Mouse (Mus musculus): Measurements from ENCODE around the gene Col28a1. TPM values are rescaled to one million over a fixed set of nuclear protein-coding genes. Genes with fewer than 3 reads are reported as not detected.

Col28a1 gene
- polyA plus RNA-seq (2014; fragmentation: Nextera tagmentation; extraction: Ambion mirVana): 0.04 TPM in 1 of 2 replicates, not detected in the other

DNA sequence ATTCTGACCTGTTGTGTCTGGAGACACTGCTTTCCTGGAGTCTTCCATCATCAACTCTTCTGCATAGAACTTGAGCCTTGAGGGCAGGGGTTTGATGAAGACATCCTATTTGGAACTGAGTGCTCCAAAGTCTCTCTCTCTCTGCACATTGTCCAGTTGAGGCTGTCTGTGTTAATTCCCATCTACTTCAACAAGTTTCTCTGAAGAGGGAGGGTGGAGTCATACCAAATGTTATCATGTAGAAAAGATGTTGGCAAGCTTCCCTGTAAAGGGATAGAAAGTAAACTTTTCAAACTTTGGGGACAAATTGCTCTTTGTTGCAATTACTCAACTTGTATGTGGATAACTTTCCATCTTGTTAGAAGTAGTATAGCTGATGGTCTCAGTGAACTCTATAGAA is at the start of gene Col28a1:
Gene Col28a1 (minus strand): TSS at position 101 of the 400 bp plus-strand sequence.
- Histone ChIP-seq H3K4me3 (ENCODE audit: low read depth, low read length) (no peak within 1 kb of the TSS), H3K27me3 (ENCODE audit: control insufficient read depth, insufficient read depth, low read length) (no peaks in the 10 kb centered on the region), H3K36me3 (ENCODE audit: control insufficient read depth, insufficient read depth, low read length) (no peaks in the 10 kb centered on the region), H3K9me3 (ENCODE audit: control insufficient read depth, low read length) (no peaks in the 10 kb centered on the region; the same call in 1 of the 2 replicates), H3K9ac (ENCODE audit: low read length) (no peak within 1 kb of the TSS), H3K27ac (ENCODE audit: low read depth, low read length) (no peak within 1 kb of the TSS), H3K4me1 (ENCODE audit: control insufficient read depth, insufficient read depth, low read length) (no peaks in the 10 kb centered on the region), H3K4me2 (no peak within 1 kb of the TSS)
- ATAC-seq (ENCODE audit: low FRiP score) (no peak), DNase-seq (ENCODE audit: low spot score, missing footprints) (no peak)

DNA sequence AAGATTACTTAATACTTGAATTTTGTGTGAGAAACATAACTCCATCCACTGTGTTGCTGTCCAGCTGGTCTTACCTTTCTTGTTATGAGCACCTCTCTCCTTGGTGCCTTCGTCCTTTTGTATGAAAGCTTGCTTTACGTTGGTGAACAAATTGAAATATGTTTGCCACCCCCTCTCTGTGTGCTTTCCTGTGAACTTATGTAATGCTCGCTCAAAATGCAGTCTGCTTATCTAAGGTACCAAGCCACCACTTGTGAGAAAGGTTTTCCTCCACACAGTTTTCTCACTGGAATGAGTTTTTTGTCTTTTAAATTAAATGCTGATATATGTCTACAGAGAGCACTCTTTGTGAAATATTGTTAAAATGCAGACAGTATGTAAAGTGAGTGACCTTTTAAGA is 36.2 kb upstream of the Col28a1 start:
- WGBS: 86% methylated on average over 3 of the region's 3 CpGs
- Histone ChIP-seq H3K4me3 (ENCODE audit: low read depth, low read length) (no peak overlapping the region), H3K9me3 (ENCODE audit: control insufficient read depth, low read length) (no peaks in the 10 kb centered on the region), H3K4me1 (ENCODE audit: control insufficient read depth, insufficient read depth, low read length) (no peaks in the 10 kb centered on the region), H3K27ac (ENCODE audit: low read depth, low read length) (no peak overlapping the region), H3K27me3 (ENCODE audit: control insufficient read depth, insufficient read depth, low read length) (no peaks in the 10 kb centered on the region), H3K9ac (ENCODE audit: low read length) (no peak overlapping the region), H3K4me2 (no peak overlapping the region), H3K36me3 (ENCODE audit: control insufficient read depth, insufficient read depth, low read length) (no peaks in the 10 kb centered on the region)
- no peak for DNase-seq (ENCODE audit: low spot score, missing footprints)
- no peak for ATAC-seq (ENCODE audit: low FRiP score)

DNA sequence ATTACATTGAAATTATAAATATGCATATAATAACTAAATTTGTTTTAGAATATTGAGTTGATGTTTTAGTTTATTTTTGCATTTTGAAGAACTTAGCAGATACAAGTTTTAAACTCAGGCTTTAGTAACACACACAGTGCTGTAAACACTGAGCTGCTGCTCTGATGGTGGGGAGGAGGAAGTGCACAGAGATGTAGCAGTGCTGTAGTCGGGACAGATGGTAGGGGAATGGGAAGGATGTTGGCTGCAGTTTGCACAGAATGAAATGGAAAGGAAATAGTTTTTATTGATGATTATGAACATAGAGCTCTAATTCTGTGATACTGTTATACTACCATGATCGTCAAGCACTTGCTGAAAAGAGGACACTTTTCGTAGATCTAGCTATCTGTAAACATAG is 34.6 kb upstream of the Col28a1 start:
- Histone ChIP-seq H3K27me3 (ENCODE audit: control insufficient read depth, insufficient read depth, low read length) (no peaks in the 10 kb centered on the region), H3K4me3 (ENCODE audit: low read depth, low read length) (no peak overlapping the region), H3K4me1 (ENCODE audit: control insufficient read depth, insufficient read depth, low read length) (no peaks in the 10 kb centered on the region), H3K4me2 (no peak overlapping the region), H3K36me3 (ENCODE audit: control insufficient read depth, insufficient read depth, low read length) (no peaks in the 10 kb centered on the region; the same call in 1 of the 2 replicates), H3K27ac (ENCODE audit: low read depth, low read length) (no peak overlapping the region), H3K9me3 (ENCODE audit: control insufficient read depth, low read length) (no peaks in the 10 kb centered on the region), H3K9ac (ENCODE audit: low read length) (no peak overlapping the region)
- 88% methylated on average over 3 of the region's 3 CpGs for WGBS
- no peak for ATAC-seq (ENCODE audit: low FRiP score)
- no peak for DNase-seq (ENCODE audit: low spot score, missing footprints)

DNA sequence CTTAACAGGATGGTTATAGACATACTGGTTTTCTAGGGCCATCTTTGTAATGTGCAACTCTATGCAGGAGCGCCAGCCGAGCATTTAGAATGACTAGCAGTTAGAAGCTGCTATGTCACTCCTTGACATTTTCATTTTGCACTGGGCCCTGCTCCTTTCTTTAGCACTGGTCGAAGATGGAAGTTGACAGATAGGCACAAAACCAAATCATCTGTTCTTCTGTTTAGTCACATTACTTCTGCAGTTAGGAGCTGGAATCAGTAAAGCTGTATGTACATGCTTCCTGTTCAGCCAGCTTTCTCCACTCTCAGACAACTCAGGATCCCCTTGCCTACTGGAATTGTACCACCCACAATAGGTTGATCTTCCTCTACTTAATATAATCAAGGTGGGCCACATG is 18.2 kb upstream of the Col28a1 start:
- H3K27ac ChIP-seq (ENCODE audit: low read depth, low read length): no peak overlapping the region
- peaks cover 7% of the 10 kb centered on the region; the same call in 1 of the 2 replicates for H3K4me1 ChIP-seq (ENCODE audit: control insufficient read depth, insufficient read depth, low read length)
- H3K36me3 ChIP-seq (ENCODE audit: control insufficient read depth, insufficient read depth, low read length): no peaks in the 10 kb centered on the region; the same call in 1 of the 2 replicates
- peak overlapping the region; percentile 58 for H3K4me2 ChIP-seq
- DNase-seq (ENCODE audit: low spot score, missing footprints): no peak
- ATAC-seq (ENCODE audit: low FRiP score): no peak
- WGBS: 92% methylated on average over 3 of the region's 3 CpGs
- H3K4me3 ChIP-seq (ENCODE audit: low read depth, low read length): no peak overlapping the region
- no peaks in the 10 kb centered on the region for H3K9me3 ChIP-seq (ENCODE audit: control insufficient read depth, low read length)
- H3K27me3 ChIP-seq (ENCODE audit: control insufficient read depth, insufficient read depth, low read length): no peaks in the 10 kb centered on the region
- H3K9ac ChIP-seq (ENCODE audit: low read length): no peak overlapping the region

DNA sequence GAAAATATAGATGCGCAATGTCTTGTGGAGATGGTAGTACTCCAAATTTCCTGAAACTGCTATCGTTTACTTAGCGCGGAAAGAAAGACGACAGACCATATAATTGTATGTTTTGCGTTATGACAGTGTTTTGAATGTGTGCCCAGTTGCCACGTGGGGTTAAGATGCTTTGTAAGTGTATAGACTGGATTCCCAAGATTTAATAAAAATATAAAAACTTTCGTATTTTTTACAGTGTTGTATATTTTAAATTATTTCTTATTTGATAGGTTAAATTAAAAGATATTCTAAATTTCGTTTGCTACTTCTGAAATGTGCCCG is 17.4 kb upstream of the Col28a1 start:
- Histone ChIP-seq H3K4me2 (peak overlapping the region; percentile 58), H3K27ac (ENCODE audit: low read depth, low read length) (peak overlapping the region; percentile 82; the same call in 1 of the 2 replicates), H3K4me3 (ENCODE audit: low read depth, low read length) (peak overlapping the region; percentile 64), H3K9me3 (ENCODE audit: control insufficient read depth, low read length) (no peaks in the 10 kb centered on the region), H3K4me1 (ENCODE audit: control insufficient read depth, insufficient read depth, low read length) (peaks cover 7% of the 10 kb centered on the region; the same call in 1 of the 2 replicates), H3K36me3 (ENCODE audit: control insufficient read depth, insufficient read depth, low read length) (no peaks in the 10 kb centered on the region; the same call in 1 of the 2 replicates), H3K27me3 (ENCODE audit: control insufficient read depth, insufficient read depth, low read length) (no peaks in the 10 kb centered on the region), H3K9ac (ENCODE audit: low read length) (peak overlapping the region; percentile 80)
- WGBS: 14% methylated on average over 10 of the region's 10 CpGs
- peak; percentile 4; the same call in 1 of the 2 replicates for ATAC-seq (ENCODE audit: low FRiP score)
- no peak for DNase-seq (ENCODE audit: low spot score, missing footprints)

DNA sequence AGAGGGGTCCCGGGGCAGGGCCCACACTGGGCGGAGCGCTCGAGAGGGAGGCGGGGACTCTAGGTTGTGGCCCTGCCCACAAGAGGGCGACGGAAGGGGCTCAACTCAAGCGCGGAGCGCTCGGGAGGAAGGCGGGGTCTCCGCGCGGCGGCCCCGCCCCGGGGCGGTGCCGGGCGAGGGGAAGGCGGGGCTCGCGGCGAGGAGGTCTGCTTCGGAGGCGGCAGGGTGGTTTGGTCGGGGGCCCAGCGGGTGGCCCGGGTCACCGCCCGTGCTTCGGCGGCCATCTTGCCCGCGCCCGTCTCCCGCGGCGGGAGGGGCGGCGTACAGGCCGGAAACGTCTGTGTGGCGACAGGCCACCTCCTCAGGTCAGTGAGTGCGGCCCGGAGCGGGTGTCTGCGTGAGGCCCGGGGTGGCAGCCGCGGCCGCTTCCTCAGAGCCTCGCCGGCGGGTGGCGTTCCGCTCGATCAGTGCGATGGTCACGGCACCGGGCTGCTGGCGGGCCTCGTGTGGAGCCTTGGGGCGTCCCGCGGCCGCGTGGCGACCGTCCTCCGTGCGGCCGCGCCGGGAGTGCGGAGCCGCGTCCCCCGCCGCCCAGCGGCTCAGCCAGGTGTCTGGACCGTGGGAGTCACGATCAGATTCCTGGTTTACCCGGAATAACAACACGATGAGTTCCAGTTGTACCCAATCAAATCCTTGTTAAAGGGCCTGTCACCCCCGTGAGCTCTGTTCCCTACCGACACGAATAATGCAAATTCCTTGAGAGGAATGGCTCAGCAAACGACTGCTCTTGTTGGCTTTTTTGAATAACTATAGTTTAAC is 16.8 kb upstream of the Col28a1 start, which contains the start of gene Mios:
Gene Mios (plus strand): TSS at position 176 of the 819 bp plus-strand sequence.
- H3K36me3 ChIP-seq (ENCODE audit: control insufficient read depth, insufficient read depth, low read length): no peaks in the 10 kb centered on the region
- DNase-seq (ENCODE audit: low spot score, missing footprints) (peak; percentile 99), ATAC-seq (ENCODE audit: low FRiP score) (peak; percentile 99)
- H3K27ac ChIP-seq (ENCODE audit: low read depth, low read length): peak within 1 kb of the TSS; percentile 82
- H3K4me1 ChIP-seq (ENCODE audit: control insufficient read depth, insufficient read depth, low read length): peaks cover 7% of the 10 kb centered on the region; the same call in 1 of the 2 replicates
- WGBS: under 1% methylated on average over 79 of the region's 90 CpGs
- peak within 1 kb of the TSS; percentile 58 for H3K4me2 ChIP-seq
- no peaks in the 10 kb centered on the region for H3K9me3 ChIP-seq (ENCODE audit: control insufficient read depth, low read length)
- H3K4me3 ChIP-seq (ENCODE audit: low read depth, low read length): peak within 1 kb of the TSS; percentile 64
- peak within 1 kb of the TSS; percentile 80 for H3K9ac ChIP-seq (ENCODE audit: low read length)
- H3K27me3 ChIP-seq (ENCODE audit: control insufficient read depth, insufficient read depth, low read length): no peaks in the 10 kb centered on the region

DNA sequence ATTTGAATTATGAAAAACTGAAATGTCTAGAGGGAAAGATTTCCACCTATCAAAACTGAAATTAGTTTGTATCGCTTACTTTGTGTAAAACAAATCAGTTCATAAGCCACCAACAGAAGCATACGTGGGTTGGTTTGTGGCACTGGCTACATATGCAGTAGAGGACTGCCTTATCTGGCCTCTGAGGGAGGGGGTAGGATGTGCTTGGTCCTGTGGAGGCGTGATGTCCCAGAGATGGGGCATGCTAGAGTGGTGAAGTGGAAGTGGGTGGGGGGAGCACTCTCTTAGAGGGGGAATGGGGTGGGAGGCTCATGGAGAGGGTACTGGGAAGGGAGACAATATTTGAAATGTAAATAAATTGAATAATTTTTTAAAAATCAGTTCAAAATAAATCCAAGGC is 2.5 kb downstream of the Col28a1 start:
- Histone ChIP-seq H3K4me3 (ENCODE audit: low read depth, low read length) (no peak overlapping the region), H3K9me3 (ENCODE audit: control insufficient read depth, low read length) (no peaks in the 10 kb centered on the region), H3K27ac (ENCODE audit: low read depth, low read length) (no peak overlapping the region), H3K4me2 (no peak overlapping the region), H3K4me1 (ENCODE audit: control insufficient read depth, insufficient read depth, low read length) (no peaks in the 10 kb centered on the region), H3K36me3 (ENCODE audit: control insufficient read depth, insufficient read depth, low read length) (no peaks in the 10 kb centered on the region), H3K9ac (ENCODE audit: low read length) (no peak overlapping the region), H3K27me3 (ENCODE audit: control insufficient read depth, insufficient read depth, low read length) (no peaks in the 10 kb centered on the region)
- 82% methylated on average over 3 of the region's 3 CpGs for WGBS
- DNase-seq (ENCODE audit: low spot score, missing footprints): no peak
- ATAC-seq (ENCODE audit: low FRiP score): no peak

DNA sequence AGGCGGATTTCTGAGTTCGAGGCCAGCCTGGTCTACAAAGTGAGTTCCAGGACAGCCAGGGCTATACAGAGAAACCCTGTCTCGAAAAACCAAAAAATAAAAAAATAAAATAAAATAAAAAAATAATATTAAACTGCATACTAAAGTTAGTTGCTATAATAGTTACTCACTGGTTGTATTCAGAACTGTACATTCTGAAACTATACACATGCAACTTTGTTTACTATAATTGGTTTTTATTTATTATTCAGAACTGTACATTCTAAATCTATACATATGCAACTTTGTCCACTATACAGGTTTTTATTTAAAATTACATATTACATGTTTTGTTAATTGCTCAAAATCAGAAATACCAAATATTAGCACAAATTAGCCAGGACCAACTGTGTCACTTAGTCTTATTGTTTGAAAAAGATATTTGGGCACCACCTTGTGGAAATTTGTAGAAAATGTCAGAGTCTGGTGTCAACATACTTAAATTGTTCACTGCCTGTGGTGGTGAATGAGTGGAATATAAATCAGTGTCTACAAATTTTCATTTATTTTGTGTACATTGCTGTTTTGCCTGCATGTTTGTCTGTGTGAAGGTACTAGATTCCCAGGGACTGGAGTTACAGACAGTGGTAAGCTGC is 3.7 kb downstream of the Col28a1 start:
- Histone ChIP-seq H3K9me3 (ENCODE audit: control insufficient read depth, low read length) (no peaks in the 10 kb centered on the region), H3K4me2 (no peak overlapping the region), H3K4me3 (ENCODE audit: low read depth, low read length) (no peak overlapping the region), H3K27me3 (ENCODE audit: control insufficient read depth, insufficient read depth, low read length) (no peaks in the 10 kb centered on the region), H3K36me3 (ENCODE audit: control insufficient read depth, insufficient read depth, low read length) (no peaks in the 10 kb centered on the region), H3K4me1 (ENCODE audit: control insufficient read depth, insufficient read depth, low read length) (no peaks in the 10 kb centered on the region), H3K9ac (ENCODE audit: low read length) (no peak overlapping the region), H3K27ac (ENCODE audit: low read depth, low read length) (no peak overlapping the region)
- ATAC-seq (ENCODE audit: low FRiP score): peak; percentile 68; the same call in 1 of the 2 replicates
- 93% methylated on average over 3 of the region's 3 CpGs for WGBS
- DNase-seq (ENCODE audit: low spot score, missing footprints): no peak

DNA sequence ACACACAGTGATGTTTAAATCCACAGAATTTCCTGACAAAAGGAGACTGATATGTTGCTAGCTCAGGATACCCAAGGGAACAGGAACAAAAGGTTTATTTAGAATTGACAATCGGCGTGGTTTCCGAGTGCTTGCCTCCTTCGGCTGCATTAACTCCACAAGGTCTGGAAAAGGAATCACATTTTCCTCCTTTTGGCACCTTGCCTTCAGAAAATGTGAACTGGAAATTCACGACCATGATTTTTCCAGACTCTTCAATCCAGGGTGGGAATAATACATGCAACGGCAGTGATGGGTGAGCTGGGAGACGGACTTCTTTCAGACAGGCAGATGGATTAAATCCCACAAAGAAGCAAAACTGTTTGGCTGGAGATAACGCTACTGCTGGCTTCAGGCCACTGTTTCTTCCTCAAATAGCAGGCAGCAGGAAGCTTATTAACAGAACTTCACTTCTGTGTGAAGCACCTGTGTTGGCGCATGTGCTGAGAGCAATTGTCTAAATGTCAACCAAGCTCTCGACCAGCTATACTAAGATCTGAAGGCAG is 13.9 kb downstream of the Col28a1 start:
- Histone ChIP-seq H3K9me3 (ENCODE audit: control insufficient read depth, low read length) (no peaks in the 10 kb centered on the region), H3K9ac (ENCODE audit: low read length) (0 out of 2 replicates have a peak overlapping the region, but pooled peaks have one; percentile 50), H3K27me3 (ENCODE audit: control insufficient read depth, insufficient read depth, low read length) (no peaks in the 10 kb centered on the region), H3K36me3 (ENCODE audit: control insufficient read depth, insufficient read depth, low read length) (no peaks in the 10 kb centered on the region), H3K4me1 (ENCODE audit: control insufficient read depth, insufficient read depth, low read length) (peaks cover 3% of the 10 kb centered on the region; the same call in 1 of the 2 replicates), H3K4me3 (ENCODE audit: low read depth, low read length) (no peak overlapping the region), H3K4me2 (peak overlapping the region; percentile 16), H3K27ac (ENCODE audit: low read depth, low read length) (peak overlapping the region; percentile 64)
- peak; percentile 74 for ATAC-seq (ENCODE audit: low FRiP score)
- DNase-seq (ENCODE audit: low spot score, missing footprints): peak; percentile 91
- 20% methylated on average over 10 of the region's 10 CpGs for WGBS
